Mouse (Mus musculus): Measurements from ENCODE around the gene Slc1a2.

- peak; percentile 18; the same call in 1 of the 2 replicates for TF ChIP-seq CTCF (IDR thresholded peaks at IDR 0.05; ENCODE audit: low read depth, low read length)
- no peak for TF ChIP-seq TAL1 (conservative IDR thresholded peaks at IDR 0.05; ENCODE audit: low read depth, low read length)
- no peak for TF ChIP-seq POLR2AphosphoS5 (IDR thresholded peaks at IDR 0.05; ENCODE audit: insufficient replicate concordance, low read depth, low read length)
- TF ChIP-seq GATA1 (IDR thresholded peaks at IDR 0.05; ENCODE audit: borderline replicate concordance, low read length): no peak
- no peak for TF ChIP-seq GATA2 (IDR thresholded peaks at IDR 0.05; ENCODE audit: borderline replicate concordance, low read depth, low read length)
Observed at GRCm38 (mm10) chr2:102804109-102804508, 145.7 kb downstream of the Slc1a2 start.
